Mouse (Mus musculus) brain, embryonic 18.5 days (tissue): ENCODE measurements at regions not wholly inside any gene's neighbourhood (a gene's known extent, or its start where the extent isn't known, plus 50 kb on each side); places are given as distances from the start of the nearest gene placed in this dataset.
"Not testable (repeated sequence)": the region's sequence is repeated elsewhere in the genome, so short reads cannot be mapped to it uniquely, and the experiment has no call there.

Experiments
- DNase-seq: peaks from one replicate; pipeline ENCODE4 v3.0.0-alpha.2; 2012; ENCODE audit warnings: low read depth, low spot score

DNA sequence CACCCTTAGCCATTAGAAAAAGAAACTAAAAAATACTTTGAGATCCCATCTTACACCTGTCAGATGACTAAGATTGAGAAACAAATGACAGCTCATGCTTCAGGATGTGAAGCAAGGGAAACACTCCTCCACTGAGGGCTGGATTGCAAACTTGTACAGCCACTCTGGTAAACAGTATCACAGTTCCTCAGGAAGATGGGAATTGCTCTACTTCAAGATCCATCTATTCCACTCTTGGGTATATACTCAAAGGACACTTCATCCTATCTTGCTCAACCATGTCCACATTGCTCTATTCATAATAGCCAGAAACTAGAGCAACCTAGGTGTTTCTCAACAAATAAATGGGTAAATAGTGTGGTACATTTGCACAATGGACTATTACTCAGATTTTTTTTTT, 241.2 kb downstream of the Snx19 start:
- DNase-seq = no peak

DNA sequence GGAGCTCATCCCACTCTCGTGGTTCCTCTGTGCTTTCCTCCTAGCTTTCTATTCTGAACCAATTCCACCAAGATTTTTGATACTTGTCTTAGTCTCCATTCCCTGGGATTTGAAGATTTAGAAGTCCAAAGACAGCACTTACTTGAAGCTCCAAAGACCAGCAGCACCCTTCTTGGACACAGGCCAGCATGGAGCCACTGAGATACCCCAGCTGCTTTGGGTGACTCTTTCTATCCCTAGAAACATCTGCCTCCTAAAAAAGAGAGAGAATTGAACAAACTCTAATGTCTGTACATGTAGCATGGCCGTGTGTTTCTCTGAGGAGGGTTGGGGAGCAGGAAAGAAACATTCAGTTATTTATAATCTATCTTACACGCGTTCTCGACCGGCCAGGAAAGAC, 235.5 kb downstream of the Snx19 start:
- DNase-seq = no peak

DNA sequence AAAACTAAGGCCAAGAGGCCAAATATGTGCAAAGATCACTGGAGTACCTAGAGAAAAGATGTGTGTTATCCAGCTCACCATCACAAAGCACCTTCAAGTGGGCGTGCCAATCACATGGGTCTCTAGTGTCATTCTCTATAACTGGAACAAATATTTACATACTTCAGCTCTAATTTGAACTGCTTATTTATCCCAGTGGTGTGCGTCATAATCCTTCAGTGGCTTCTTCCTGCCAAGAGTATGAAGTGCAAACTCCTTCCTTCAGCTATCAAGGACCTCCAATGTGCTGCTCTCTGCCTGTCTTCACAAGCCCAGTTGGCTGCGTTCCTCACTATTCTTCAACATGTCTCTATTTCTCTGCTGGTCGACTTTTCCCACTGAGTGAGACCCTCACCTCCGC, 227.1 kb downstream of the Snx19 start:
- DNase-seq = no peak

DNA sequence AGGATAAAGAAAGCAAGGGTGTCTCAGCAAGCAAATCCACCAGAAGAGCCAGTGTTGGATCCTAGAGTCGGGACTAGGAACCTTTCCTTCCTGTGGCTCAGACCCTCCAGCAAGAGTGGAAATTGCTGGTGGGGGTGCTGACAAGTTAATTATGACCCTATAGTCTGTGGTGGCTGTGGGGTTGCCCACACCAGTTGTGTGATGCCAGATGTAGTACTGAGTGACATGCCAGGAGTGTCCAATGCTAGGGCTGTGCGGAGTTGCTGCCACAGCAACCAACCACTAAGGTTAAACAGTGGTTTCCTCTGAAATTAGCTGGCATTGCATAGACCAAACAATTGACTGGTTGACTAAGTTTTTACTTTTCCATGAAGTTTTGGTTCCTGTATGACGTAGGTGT, 226.3 kb downstream of the Snx19 start:
- DNase-seq = no peak

DNA sequence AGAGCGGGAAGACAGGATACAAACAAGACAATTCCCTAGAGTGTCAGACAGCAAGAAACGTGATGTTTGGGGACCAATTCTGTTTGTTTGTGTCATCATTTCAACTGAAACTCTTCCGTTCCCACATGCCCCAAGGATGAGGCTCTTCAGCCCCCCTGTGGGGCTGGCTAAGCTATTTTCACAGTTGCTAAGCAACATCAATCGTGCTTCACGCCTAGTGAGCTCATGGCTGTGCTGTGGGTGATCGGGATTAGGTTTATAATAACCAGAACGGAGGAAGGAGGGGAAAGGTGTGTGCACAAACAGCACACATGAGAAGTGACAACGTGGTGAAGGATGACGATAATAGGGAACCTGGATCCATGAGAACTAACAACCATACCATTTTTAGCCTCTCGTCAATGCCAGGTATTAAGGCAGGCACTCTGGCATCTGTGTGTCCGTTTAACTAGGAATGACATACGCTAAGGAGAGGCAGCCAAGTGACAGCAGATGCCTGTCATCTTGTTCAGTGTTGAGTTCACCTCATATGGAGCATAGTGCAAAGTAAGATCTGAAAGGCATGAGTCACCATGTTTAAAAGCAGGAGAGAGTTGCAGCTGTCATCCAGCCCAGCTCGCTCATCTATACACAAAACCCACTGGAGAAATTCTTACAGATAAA, 222.6 kb downstream of the Snx19 start:
- DNase-seq = no peak

DNA sequence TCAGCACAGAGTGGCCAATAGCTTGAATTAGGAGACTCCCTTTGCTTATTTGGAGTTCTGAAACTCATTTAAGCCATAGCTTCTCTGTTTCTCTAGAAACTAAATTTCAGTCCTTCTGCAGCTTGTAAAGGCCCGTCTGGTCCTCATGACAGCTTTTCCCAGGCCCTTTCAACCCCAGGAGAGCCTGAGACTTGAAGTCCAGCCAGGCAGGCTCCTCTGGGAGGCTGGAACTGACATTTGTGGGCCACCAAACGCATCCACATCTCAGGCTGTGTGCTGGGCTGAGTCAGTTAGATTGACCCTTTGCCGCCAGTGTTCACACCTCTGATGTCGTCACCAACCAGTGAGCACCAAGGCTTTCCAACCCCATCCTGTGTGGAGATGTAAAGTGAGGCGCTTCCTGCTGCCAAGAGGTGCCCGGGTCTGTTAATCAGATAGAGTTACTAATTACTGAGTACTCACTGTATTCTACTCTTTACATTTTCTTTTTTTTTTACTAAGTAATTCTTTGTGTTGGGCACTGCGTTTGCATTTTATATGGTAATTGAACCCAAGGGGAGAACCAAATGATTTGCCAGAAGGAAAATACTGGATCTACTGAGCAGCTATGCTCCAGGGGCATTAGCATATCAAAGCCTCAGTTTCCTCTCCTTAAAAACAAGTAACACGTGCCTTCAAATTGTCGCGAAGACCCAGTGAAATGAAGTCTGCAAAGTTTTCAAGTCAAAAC, 207.0 kb downstream of the Snx19 start:
- DNase-seq = no peak

DNA sequence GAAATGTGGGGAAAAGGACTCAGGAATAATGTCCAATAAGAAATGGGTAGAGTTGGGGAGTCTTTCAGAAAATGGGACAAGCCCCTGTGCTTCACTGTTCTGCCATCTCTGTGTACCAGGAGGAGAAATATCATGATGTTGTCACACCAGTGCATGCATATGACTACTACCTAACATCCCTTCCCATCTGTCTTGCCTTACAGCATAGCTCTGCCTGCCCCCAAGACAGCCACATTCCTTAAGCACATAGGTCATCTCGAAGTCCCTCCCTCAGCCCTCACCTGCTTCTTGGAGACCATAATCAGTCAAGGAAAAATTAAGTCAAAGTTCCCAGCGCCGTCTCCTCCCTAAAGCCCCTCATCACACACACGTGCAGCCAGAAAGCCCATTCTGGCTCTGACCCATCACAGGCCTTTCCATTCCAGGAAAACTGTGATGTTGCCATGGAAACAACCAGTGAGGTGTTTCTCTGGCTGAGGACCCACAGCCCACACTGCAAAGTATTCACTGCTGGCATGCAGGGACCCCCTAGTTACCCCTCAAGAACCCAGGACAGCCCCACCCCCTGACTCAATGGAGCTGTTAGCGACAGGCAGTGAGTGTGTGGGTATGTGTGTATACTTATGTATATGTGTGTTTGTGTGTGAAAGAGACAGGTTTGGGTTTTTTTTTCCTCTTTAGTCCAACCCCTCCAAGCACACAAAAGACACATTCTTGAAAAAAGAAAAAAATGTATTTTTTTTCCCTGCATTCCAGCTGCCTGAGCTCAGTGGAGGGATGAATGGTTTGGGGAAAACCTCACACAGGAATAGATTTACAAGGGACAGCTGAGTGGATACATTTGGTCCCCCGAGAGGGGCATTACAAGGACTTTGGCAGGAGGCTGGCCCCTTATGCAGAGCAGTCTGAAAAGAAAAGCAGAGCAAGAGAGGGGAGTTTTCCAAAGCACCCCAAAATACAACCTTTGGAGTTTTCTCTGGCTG, 205.5 kb downstream of the Snx19 start:
- DNase-seq = no peak

DNA sequence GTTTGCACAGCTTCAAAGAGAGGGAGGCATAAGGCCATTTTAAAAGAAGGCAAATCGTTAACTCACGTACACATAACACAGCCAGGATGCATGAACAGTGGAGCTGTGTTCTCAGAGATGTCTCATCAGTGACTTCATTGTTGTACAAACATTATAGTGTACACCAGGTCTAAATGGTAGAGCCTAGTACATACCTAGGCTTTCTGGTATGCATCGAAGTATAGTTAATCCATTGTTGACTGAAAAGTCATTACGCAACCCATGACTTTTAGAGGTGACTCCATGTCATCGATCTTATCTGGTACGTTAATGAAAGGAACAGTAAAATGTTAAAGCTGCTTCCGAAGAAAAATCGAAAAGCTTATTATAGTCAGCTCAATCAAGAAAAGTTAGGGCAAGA, 198.7 kb downstream of the Snx19 start:
- no peak for DNase-seq

DNA sequence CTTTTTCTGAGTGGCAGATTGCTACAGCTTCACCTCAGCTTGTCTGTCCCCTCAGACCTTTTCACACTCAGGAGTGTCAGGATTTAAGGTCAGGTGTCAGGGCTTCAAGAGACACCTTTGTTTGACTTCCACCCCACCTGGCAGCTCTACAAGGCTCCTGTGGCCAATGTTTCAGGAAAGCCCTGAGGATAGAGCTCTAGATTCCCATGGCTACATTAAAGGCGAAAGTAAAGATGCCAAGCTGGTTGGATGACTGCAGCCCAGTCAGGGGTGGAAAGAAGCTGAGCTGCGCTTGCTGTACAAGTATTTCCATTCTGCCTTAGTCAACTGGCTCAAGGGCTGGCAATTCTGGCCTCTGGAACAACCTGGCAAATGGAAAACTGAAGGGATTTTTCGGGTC, 198.2 kb downstream of the Snx19 start:
- DNase-seq = no peak

DNA sequence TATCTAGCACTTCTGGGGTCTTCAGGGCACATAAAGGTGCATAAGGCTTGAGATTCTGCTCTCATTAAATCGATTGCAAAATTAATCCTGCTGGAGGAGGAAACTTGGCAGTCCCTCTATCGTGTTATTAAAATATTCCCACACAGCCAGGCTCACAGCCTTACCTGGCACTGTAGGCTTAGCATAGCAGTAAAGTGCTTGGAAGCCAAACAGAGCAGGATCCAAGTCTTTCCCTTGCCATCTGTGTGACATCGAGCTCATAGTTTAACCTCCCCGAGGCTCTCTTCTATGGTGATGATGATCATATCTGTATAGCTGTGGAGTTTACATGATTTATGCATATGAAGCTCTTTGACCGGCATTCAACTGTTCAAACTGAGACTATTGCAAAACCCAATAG, 197.6 kb downstream of the Snx19 start:
- DNase-seq = no peak

DNA sequence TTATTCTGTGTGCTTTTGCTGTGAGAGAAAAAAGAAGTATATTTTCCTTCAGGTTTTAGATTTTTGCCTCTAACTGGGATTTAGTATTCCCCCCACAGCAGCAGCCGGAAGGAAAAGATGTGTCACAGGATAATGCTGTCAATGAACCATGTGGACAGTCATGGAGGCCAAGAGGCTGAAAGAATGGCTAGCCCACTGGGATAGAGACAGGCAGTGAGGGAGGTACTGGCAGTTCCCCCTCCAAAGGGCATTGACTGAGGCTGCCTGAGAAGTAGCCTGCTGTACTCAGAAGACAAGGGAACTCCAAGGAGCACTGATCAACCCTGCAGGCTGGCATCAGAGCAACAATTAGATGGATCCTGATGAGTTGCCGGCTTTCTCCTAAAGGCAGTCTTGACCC, 192.4 kb downstream of the Snx19 start:
- DNase-seq = no peak

DNA sequence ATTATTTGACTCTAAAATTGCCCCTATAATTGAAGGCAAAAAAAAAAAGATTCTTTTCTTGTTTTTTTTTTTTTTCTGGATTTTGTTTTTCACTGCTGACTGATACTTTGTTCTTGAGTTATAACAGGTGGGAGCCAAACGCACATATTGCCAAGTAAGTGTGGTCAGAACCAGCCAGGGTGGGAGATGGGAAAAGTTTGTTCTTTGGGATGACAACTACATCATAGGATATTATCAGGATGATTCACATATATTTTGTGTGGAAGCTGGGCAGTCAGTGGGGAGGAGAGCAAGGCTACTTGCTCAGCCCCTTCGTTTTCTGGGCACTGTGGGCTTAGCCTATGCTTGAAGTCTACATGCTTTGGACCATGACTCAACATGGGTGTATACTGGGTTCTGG, 191.3 kb downstream of the Snx19 start:
- no peak for DNase-seq

DNA sequence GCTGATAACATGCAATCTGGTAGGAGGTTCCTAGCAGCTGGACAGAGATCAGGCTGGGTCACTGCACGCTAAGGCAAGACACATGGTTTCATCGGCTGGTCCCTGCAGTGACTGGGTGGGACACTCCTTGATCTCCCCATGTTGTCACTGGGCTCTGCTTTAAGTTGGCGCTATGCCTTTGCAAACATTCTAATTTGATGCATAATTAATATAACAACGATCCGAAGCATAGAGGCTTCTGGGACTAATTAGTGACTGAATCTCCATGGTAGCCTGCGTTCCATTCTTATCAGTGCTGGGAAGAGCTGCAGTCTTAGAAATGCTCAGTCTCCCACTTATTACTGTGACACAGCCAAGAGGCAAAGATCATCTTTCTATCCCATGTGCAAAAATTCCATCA, 186.8 kb downstream of the Snx19 start:
- DNase-seq = no peak

DNA sequence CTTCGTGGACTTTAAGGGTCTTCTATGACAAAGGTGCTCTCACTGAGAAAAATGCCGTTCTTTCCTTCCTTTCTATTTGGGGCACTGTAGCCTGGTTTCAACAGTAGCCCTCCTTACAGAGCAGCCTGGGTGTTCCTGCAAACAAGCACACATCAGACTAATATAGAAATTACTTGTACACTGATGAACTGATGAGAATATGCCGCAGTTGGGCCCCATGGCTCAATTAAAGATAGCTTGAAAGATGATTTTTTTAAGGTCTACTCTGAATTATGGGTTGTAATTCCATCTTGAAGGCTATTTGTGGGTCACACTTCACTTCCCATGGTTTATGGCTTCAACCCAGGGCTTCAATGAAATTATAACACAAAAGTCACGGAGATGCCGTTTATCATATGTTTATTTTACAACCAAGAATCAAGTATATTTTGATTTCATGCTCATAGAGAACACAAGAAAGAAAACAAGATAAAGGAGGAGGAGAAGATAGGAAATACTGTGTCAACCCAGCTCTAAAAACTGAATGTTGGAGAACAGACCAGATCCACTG, 186.2 kb downstream of the Snx19 start:
- DNase-seq = no peak

DNA sequence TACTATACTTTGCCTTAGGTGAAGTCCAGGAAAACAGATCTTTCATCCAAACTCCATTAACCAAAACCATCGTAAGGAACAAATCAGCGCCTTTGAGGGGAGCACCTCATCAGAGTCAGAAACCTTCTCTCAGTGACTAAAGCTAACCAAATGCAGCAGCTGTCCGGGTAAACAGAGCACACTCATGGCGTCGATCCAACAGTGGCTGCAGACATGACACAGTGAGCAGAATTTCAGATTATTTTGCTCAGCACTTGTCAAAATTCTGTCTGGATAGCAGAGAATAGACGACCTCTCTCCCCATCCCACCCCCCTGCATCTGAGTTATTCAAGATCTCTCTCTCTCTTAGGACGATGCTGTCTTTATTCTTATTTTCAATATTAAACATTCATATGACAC, 183.4 kb downstream of the Snx19 start:
- no peak for DNase-seq

DNA sequence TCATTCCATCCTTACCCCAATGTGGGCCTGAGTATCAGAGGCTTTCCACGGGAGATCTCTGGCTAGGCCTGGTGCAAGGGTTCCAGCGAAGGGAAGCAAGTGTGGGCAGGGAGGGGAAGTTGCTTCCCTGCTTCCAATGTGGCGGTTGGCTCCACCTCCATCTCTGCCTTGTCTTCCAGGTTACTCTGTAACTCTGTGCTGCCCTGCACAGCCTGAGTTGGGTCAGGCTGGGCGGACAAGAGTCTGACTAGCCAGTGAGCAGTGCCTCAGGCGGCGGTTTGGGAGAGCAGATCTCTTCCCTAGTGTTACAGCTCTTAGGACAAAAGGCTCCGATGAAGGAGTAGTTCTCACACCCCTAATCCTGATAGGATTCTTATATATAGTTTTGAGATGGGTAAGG, 172.8 kb downstream of the Snx19 start:
- no peak for DNase-seq

DNA sequence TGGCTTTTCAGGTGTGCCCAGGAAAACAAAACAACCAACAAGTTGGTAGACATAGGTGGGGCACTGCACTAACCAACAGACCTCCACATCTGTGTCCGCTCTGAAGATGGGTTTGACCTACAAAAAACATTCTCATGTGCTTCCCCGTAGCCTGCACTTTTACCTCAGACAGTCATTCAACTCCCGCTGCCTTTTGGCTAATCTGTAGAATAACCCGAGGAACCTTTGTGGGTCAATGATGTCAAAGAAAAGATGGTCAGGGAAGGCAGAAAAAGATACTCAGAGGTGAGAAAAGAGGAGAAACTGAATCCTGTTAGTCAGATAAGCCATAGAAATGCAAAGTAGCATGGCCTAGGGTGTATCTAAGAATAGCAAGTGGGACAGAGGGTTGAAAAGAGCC, 170.8 kb downstream of the Snx19 start:
- no peak for DNase-seq

DNA sequence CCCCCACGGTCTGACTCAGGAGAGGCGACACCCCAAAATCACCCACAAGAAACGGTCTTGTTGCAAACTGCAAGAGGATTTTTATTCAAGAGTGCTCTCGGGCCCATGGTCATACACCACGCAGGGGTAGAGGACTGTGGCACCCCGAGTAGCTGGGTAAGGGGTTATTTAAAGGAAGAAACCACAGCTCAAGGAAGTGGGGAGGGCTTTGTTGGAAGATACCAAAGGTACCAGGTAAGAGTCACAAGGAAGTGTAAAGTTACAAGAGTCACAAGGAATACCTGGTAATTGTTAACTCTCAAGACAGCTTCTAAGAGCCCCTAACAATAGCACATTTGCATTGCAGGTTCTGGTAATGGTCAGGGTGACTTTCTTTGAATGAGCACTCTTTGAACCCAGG, 170.2 kb downstream of the Snx19 start:
- DNase-seq = not testable (repeated sequence)

DNA sequence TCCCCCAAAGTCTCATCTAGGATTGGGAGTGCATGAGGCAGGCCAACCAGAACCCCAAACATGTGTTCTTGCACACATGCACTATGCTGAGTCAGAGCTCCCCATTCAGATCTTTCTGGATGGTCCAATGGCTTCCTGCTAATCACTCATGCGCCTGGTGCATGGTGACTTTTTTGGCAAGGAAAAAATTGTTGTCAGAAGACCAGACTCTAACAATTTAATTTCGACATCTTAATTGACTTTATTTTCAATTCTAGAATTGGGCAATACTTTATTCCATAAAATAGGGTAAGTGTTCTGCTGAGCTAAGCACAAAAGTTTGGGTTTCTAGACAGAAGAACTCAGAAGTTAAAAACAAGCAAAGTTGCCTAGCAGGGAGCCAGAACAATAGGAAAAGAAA, 165.7 kb downstream of the Snx19 start:
- no peak for DNase-seq

DNA sequence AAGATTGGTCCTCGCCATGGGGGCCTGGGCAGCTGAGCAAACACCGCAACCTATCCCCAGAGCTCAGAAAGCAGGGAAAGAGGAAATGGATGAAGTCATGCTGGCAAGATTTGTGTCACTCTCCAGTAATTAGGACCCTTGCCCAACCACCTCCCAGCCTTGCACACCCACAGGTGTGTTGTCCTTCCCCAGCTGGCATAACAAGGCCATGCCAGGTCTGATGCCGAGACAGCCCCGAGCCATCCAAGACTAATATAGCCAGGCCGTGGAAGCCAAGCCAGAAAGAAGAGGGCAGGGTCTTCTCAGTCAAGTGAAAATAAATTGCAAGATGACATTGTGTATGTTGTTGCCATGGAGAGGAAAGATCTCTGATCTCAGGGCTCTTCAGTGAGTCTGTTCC, 164.3 kb downstream of the Snx19 start:
- DNase-seq = no peak

DNA sequence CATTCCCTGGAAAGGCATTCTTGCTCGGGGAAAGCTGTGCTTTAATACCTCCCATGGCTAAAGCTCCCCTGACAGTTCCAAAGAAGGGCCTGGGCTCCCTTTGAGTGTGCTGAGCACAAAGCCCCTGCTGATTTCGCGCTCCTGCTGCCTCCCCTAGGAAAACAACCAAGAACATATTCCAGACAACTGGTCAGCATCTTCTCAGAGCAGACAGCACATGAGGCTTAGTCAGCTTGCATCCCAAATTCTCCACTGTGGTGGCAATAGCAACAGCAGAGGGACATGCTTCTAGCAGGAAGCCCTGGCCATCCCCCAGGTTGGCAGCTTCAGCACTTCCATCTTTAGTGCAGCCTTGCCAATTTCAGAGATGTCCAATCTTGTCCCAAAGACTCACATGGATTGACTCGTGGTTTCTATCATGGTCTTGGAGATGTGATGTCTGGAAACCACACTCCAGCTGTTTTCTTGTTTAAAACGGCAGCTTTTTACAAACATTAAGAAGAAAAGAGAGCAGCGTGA, 163.8 kb downstream of the Snx19 start:
- no peak for DNase-seq

DNA sequence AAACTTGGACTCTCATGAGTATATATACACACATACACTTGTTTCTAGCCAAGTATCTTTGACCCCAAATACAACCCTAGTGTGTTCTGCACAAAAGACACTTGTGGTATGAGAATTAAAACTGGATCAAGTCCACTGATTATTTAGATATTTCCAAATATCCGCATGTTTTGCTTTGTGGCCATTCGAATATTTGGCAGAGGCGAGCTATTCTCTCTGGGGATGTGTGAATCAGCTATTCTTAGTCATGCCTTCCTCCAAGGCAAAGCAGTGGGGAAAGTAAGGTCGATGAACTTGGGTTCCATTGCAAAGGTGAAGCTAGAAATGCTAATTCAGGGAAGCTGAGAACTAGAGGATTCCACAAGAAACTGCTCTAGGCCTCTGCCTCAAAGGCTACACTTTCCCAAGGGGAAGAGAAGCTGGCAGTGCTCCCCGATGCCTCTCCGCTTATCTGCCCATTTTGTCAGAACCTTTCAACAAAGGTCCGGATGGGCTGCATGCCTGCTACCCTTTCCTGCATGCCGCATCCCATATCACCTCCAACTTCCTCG, 154.4 kb downstream of the Snx19 start:
- DNase-seq = no peak
